Mouse (Mus musculus) large intestine, adult 2 months (tissue): ENCODE measurements around the gene Hoxb9. TPM values are rescaled to one million over a fixed set of nuclear protein-coding genes. Genes with fewer than 3 reads are reported as not detected.

Experiments used
- DNase-seq: peaks from one replicate; pipeline ENCODE4 v3.0.0-alpha.2; 2012; ENCODE audit warnings: low read depth, low spot score
- WGBS: fragments of 180-500 bp; shearing (Covaris S2); methylation state at CpG from one replicate; pipeline ENCODE4 v1.1.7; 2018; 5-methylcytosine and 5-hydroxymethylcytosine counted together
- polyA plus RNA-seq: library from polyadenylated mRNA; depleted of rRNA; stranded (reverse); fragments of >200 nt; gene quantifications from 2 replicates; pipeline ENCODE4 v1.2.3, GENCODE M21; 2012

Gene Hoxb9
- polyA plus RNA-seq, 1 experiment, result 16.0 TPM

- no peak for DNase-seq
- WGBS, result 4% methylated on average over 49 of the region's 49 CpGs
Observed at GRCm38 (mm10) chr11:96282795-96283430, 11.7 kb downstream of the Hoxb9 start.

DNA sequence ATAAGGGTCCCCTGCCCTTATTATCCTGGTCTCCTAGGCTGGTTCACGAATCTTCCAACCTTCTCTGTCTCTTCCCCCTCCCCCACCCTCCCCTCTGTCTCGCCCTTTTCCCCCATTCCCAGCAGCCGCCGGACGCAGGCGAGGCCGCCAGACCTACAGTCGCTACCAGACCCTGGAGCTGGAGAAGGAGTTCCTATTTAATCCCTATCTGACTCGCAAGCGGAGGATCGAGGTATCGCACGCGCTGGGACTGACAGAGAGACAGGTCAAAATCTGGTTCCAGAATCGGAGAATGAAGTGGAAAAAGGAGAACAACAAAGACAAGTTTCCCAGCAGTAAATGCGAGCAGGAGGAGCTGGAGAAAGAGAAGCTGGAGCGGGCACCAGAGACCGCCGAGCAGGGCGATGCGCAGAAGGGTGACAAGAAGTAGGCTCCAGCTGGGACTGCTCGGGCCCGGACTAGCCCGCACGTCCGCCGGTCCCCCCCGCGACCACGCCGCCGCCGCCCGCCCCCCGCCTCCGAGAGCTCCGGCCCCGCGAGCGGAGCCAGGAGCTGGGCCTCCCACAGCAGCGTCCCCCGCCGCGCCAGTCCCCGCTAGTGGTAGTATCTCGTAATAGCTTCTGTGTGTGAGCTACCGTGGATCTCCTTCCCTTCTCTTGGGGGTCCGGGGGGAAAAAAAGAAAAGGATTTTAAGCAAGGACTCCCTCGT is 12.9 kb downstream of the Hoxb9 start:
- WGBS, result 2% methylated on average over 49 of the region's 49 CpGs
- DNase-seq, result no peak

- no peak for DNase-seq
- 4% methylated on average over 36 of the region's 37 CpGs for WGBS
Observed at GRCm38 (mm10) chr11:96284774-96285734, 13.8 kb downstream of the Hoxb9 start.

GRCm38 (mm10) chr11:96285771-96286738 is 14.8 kb downstream of the Hoxb9 start, which contains the start of gene Hoxb7:
Hoxb7 (plus strand) TSS chr11:96286623.
- no peak for DNase-seq
- 2% methylated on average over 43 of the region's 43 CpGs for WGBS

GRCm38 (mm10) chr11:96286739-96287385 is 15.6 kb downstream of the Hoxb9 start:
- no peak for DNase-seq
- 3% methylated on average over 55 of the region's 55 CpGs for WGBS

DNA sequence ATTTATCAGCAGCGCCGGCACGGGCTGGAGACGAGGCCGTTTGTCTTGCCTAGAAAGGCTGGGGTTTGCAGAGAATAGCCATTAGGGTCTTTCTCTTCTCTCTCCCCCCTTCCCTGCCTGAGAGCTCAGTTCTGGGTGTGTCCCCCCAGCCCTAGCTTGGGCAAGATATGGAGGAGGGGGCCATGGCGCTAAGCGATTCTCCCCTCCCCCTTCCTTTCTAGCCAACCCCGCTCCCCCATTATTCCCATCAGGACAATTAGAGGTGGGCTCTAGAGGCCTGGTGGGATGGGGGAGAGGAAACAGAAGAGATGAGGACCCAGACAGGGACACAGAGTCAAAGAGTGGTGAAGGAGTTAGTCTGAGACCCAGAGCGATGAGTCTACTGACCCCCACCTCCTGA is 16.2 kb downstream of the Hoxb9 start:
- DNase-seq, result no peak
- 23% methylated on average over 9 of the region's 9 CpGs for WGBS

DNA sequence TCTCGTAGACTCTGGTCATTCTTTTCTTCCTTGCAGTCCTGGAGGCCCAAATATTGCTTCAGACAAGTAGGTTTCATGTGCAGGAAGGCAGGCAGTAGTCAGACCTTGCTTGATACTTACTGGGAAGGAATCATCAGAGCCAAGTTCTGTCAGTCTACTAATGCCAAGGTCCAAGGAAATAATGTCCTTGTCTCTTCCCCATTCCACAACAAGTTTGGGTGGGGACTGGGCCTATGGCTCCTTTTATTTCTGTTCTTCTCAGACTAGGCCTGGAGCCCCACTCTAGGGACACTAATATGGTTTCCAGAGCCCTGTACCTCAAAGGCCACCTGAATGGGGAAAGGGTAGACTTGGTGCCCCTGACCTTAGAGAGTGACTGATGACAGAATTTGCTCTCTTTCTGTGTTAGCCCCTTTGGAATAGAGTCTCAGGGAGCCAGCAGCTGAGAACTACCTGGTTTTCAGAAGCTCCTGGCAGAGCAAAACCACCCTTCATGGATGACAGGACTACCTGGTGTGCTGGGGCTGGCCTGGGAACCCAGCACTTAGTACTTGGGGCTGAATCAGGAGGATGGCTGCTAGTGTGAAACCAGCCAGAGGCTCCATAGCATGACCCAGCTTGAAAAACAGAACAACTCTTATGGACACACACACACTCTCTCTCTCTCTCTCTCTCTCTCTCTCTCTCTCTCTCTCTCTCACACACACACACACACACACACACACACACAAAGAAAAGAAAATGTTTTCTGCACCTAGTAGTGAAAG is 17.4 kb downstream of the Hoxb9 start:
- WGBS, result 58% methylated on average over 1 of the region's 1 CpGs
- DNase-seq, result no peak

- 54% methylated on average over 21 of the region's 21 CpGs for WGBS
- DNase-seq, result no peak
Observed at GRCm38 (mm10) chr11:96289293-96289692, 18.0 kb downstream of the Hoxb9 start.

DNA sequence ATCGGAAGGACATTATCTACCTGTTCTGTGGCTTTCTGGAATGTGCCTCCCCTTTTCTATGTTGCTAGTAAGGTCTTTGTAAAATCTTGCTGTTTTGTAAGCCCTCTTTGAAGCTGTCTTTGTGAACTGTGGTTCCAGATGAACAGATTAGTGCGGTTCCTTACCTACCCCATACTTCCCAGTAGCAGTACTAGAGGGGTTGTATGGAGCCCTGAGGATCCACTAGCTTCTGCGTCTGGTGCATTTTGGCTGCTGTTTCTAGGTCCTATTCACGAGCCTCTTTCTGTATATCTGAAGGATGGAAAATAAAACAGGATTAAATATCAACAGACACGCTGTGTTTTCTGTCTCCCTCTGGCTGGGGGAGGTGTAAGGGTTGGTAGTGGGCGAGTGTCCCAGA is 18.6 kb downstream of the Hoxb9 start:
- 54% methylated on average over 6 of the region's 6 CpGs for WGBS

DNA sequence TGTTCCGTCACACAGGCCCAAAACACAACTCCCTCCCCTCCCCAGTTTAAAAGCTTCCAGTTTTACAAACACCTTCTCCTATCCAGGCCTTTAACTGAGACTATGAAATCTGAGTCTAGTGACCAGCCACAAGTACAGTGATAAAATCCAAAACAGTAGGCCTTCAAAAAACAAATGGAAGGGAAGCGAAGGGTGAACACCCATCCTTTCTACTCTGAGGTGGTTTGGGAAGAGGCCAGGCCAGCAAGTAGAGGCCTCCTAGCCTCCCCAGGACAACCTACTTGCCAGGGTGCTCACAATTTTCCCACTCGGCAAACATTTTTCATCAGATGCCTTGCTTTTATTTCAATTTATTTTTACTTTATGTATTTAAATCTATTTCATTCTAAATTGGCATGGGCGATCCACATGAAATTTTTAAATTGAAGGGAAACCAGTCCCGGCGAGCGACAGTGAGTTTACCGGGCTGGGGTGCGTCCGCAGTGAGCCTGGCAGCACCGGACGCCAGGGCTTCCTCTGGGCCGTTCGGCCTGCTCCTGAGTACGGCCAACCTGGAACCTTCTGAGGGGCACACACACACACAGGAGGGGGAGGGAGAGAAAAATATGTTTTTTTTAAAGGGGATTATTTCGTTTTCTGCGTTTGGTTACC is 19.6 kb downstream of the Hoxb9 start:
- no peak for DNase-seq
- WGBS, result 53% methylated on average over 17 of the region's 17 CpGs

More for the DNA sequence above, 18.6 kb downstream of the Hoxb9 start:
- DNase-seq, result no peak

DNA sequence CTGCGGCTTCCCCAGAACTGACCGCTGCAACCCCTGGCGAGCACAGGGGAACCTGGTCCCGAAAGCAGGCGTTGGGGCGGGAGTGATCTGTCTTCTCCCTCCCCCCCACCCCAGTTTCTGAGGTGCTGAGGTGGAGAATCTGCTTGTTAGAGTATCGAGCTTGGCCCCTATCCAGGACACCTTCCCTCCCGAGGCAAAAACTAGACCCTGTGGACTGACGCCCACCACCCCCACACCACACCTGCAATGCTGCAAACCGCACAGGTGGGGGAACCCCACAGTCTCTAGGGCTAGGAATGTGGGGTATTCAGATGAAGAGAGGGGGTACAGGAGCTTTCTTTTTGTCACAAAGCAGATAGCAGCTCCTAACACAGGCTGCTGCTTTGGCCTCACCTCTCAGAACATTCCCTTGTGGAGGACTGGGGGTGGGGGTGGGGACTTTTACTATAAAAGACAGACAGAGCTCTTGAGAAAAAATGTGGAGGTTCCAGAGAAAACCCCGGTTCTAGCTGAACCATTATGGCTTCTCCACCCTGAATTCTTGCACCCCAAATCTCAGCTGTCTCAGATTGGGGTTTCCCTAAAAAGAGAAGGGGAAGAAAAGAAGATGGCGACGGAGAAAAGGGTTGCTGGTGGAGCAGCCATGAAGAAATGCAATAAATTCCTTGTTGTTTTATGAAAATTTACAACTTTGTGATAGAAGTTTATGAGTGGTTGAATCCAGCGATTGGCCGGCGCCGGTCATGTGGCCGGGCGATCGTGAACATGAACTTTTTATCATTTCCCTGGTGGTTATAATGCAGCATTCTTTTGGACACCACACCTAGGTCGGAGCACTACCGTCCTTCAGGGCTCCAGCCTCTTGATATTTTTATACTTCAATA is 20.7 kb downstream of the Hoxb9 start, which contains the start of gene Hoxb6:
Hoxb6 (plus strand) TSS at position 796 of the 884 bp plus-strand sequence.
- WGBS, result 17% methylated on average over 22 of the region's 22 CpGs
- no peak for DNase-seq

DNA sequence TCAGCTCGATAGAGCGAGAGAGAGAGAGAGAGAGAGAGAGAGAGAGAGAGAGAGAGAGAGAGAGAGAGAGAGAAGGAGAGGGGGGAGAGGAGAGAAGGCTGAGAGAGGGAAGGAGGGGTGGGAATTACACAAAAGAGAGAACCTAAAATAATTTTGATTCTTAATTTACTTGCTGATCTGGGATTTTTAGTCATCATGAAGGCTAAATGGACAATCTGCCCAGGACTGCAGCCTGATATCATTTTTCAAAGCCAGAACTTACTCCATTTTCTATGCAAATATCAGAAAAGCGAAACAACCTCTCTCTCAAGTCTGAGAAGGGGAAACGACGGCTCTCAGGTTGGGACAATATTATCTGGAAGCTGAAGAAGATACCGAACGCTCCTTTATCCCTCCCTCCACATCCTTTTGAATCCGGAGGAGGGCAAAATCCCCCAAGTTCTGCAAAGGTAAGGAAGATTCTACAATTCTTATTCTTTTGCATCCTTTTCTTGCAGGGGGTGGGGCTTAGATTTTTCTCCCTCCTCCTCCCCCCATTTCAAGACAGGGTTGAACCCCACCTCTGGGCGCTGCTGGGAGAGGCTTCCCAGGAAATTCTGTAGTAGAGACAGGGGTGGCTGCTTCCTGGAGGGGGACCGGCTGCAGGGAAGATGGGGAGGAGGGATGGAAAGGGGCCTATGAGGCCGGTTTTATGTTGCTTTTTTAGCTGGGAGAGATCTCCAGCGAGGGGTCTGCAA is 21.5 kb downstream of the Hoxb9 start:
- DNase-seq, result no peak
- WGBS, result 6% methylated on average over 12 of the region's 12 CpGs

- 12% methylated on average over 22 of the region's 22 CpGs for WGBS
- no peak for DNase-seq
Observed at GRCm38 (mm10) chr11:96293302-96293921, 22.2 kb downstream of the Hoxb9 start.

DNA sequence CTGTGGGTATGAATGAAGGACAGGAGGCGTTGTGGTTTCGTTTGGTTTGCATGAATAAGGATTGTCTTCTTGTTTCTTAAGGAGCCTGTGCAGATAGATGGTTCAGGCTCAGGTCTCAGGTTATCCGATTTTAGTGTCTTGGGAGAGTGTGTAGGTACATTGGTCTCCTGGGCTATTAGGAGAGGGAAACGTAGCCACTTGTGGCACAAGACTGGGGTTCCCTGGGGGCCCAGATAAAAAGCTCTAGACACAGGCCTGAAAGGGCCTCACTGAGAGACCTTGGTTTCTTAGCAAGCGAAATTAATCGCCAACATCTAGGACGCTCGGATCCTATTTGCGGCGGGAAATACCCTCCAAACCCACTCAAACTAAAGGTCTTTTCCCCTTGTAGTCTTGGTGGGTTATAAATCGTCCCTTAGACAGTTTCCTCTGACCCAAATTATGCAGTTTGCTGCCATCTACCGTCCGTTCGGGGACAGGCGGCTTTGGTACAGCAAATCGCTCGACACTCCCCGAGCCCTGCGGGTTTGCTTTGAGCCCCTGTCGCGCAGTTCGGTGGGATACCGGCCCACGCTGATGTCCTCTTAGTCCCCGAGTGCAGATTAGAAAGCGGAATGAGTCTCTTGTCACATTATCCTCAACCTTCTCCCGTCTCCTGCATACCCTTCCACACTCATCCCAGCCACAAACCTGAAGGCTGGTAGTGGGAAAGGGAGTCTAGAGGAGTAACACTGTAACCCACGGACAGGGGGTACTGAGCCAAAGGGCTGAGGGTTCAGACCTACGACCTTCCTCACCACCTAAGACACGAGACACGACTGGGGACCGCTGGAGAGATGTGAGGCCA is 23.2 kb downstream of the Hoxb9 start:
- WGBS, result 3% methylated on average over 32 of the region's 32 CpGs
- no peak for DNase-seq
